Mouse (Mus musculus) liver, adult 2 months (tissue): ENCODE measurements around the gene 1700109H08Rik.

ENCODE experiments used
- CTCF ChIP-seq: fragments of 200-500 bp; IDR thresholded peaks from 2 replicates; pipeline ENCODE4 v1.5.1; 2011; ENCODE audit warnings: low read depth, low read length, control low read depth
- POLR2A ChIP-seq: fragments of 200-500 bp; IDR thresholded peaks from 2 replicates; pipeline ENCODE4 v1.6.1; 2011; ENCODE audit warnings: low read length, control low read depth; ENCODE audit not compliant: insufficient read depth; ENCODE audit errors: extremely low read depth

DNA sequence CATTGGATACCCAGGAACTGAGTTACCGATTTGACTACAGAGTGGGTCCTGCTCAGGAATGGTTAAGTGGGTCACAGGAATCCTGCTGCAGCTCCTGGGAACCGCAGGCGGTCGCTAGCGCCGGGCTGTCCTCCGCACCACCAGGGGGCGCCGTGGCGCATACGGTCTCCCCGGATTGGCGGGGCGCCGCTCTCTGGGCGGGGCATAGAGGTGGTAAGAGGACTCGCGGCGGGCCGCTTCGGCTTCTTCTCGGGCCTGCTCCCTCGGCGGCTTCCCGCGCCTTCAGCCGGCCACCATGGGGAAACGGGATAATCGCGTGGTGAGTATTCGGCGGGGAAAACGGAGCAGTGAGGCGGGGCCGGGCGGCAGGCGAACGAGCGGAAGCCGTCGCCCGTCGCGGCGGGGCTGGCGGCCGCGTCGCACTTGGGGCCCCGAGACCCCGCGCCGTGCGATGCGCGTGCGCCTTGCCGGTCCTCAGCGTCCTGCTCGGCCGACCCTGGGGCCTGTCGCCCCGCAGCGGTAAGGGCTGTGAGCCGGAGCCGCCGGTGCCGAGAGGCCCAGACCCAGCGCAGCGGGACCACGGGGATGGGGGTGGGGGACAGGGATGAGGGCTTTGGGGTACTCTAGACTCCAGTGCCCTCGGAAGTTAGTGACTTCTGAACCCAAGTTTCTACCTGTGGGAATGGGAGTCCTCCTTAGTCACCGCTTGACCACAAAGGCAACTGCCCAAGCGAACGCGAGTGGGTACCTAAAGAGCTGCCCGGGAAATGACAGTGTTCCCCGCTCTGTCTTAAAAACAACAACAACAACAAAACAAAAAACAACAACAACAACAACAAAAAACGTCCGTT, 27.5 kb upstream of the 1700109H08Rik start, which contains the start of gene Fam133b:
- TF ChIP-seq POLR2A (peak; percentile 62; the same call in 1 of the 2 replicates), CTCF (peak; percentile 89)
